Mouse (Mus musculus) midbrain, embryonic 16.5 days (tissue): ENCODE results near the gene Trappc4. TPM values are rescaled to one million over a fixed set of nuclear protein-coding genes. Genes with fewer than 3 reads are reported as not detected.
"Not testable (repeated sequence)": the region's sequence is repeated elsewhere in the genome, so short reads cannot be mapped to it uniquely, and the experiment has no call there.

Source experiments
- ATAC-seq: fragments of 200-750 bp; cut with Nextera tagmentation; 2 replicates; pipeline ENCODE4 v1.8.0; 2017; ENCODE audit warnings: moderate TSS enrichment
- H3K27ac ChIP-seq: fragments of 300-500 bp; sonication (generic); 2 replicates; pipeline ENCODE4 v1.5.1; 2014; ENCODE audit warnings: mild to moderate bottlenecking, low read length, mixed read lengths
- H3K27me3 ChIP-seq: fragments of 300-500 bp; sonication (generic); 2 replicates; pipeline ENCODE4 v1.6.1; 2014; ENCODE audit warnings: low read depth, low read length, mixed read lengths; ENCODE audit not compliant: control insufficient read depth, insufficient read depth
- H3K36me3 ChIP-seq: fragments of 300-500 bp; sonication (generic); 2 replicates; pipeline ENCODE4 v1.6.1; 2014; ENCODE audit warnings: mild to moderate bottlenecking, low read length, moderate library complexity, mixed read lengths; ENCODE audit not compliant: control insufficient read depth, insufficient read depth
- H3K4me1 ChIP-seq: fragments of 300-500 bp; sonication (generic); 2 replicates; pipeline ENCODE4 v1.6.1; 2014; ENCODE audit warnings: mild to moderate bottlenecking, low read length, mixed read lengths; ENCODE audit not compliant: control insufficient read depth, insufficient read depth
- H3K4me2 ChIP-seq: fragments of 300-500 bp; sonication (generic); 2 replicates; pipeline ENCODE4 v1.6.1; 2014; ENCODE audit warnings: mild to moderate bottlenecking, low read length, mixed read lengths
- H3K4me3 ChIP-seq: fragments of 300-500 bp; sonication (generic); 2 replicates; pipeline ENCODE4 v1.5.1; 2014; ENCODE audit warnings: low read depth, mild to moderate bottlenecking, low read length, moderate library complexity, mixed read lengths
- H3K9ac ChIP-seq: fragments of 300-500 bp; sonication (generic); 2 replicates; pipeline ENCODE4 v1.6.1; 2014; ENCODE audit warnings: low read depth, low read length, mixed read lengths
- H3K9me3 ChIP-seq: fragments of 300-500 bp; sonication (generic); replicated peaks from 2 replicates; pipeline ENCODE4 v1.6.1; 2014; ENCODE audit warnings: mild to moderate bottlenecking, low read length, mixed read lengths; ENCODE audit not compliant: control insufficient read depth, poor library complexity, severe bottlenecking
- WGBS: fragments of 180-500 bp; shearing (Covaris S2); extraction: QIAGEN DNeasy Blood & Tissue Kit; methylation state at CpG from one replicate; pipeline ENCODE4 v1.1.7; 2014; 5-methylcytosine and 5-hydroxymethylcytosine counted together
- polyA plus RNA-seq: library from polyadenylated mRNA; unstranded; fragments of >200 nt; fragmentation: Nextera tagmentation; extraction: Ambion mirVana; gene quantifications from 2 replicates; pipeline ENCODE4 v1.2.1, GENCODE M21; 2015

Trappc4 gene
- polyA plus RNA-seq, 1 experiment from 2014 or later = 330 TPM

DNA sequence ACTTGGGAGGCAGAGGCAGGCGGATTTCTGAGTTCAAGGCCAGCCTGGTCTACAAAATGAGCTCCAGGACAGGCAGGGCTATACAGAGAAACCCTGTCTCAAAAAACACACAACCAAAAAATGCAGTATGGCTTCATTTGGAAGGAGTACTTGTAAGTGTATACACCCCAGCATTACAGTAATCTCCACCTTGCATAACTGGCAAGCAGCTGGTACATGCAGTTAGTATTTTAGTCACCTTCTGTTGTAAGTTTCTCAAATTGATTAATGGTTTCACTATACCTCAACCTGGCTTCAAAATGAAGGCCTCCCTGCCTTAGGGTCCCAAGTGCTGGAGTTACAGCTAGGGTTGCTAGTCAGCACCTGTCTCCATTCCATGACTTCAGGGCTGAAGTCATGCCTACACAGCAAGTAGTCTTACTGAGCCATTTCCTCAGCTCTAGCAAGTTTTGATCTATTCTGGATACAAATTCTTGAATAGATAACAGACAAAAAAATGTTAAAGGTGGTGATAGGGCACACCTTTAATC is 4.3 kb upstream of the Trappc4 start:
- Histone ChIP-seq H3K9me3 (no peaks in the 10 kb centered on the region), H3K4me2 (no peak overlapping the region), H3K4me3 (no peak overlapping the region), H3K27me3 (no peaks in the 10 kb centered on the region), H3K4me1 (peaks cover 16% of the 10 kb centered on the region), H3K9ac (no peak overlapping the region), H3K36me3 (peaks cover 13% of the 10 kb centered on the region; the same call in 1 of the 2 replicates), H3K27ac (no peak overlapping the region)
- ATAC-seq = no peak
- 81% methylated on average over 1 of the region's 1 CpGs for WGBS

GRCm38 (mm10) chr9:44410647-44411336 is 3.4 kb upstream of the Trappc4 start:
- Histone ChIP-seq H3K9ac (no peak overlapping the region), H3K4me3 (no peak overlapping the region), H3K4me1 (peaks cover 15% of the 10 kb centered on the region), H3K9me3 (no peaks in the 10 kb centered on the region), H3K4me2 (no peak overlapping the region), H3K27ac (no peak overlapping the region), H3K27me3 (no peaks in the 10 kb centered on the region), H3K36me3 (peaks cover 13% of the 10 kb centered on the region; the same call in 1 of the 2 replicates)
- ATAC-seq = no peak
- 89% methylated on average over 2 of the region's 2 CpGs for WGBS

GRCm38 (mm10) chr9:44408693-44409092 is 1.3 kb upstream of the Trappc4 start:
- peaks cover 19% of the 10 kb centered on the region for H3K4me1 ChIP-seq
- WGBS = 83% methylated on average over 9 of the region's 9 CpGs
- not testable (repeated sequence) for H3K27ac ChIP-seq, ATAC-seq, H3K9me3 ChIP-seq, H3K27me3 ChIP-seq
- H3K36me3 ChIP-seq = peaks cover 31% of the 10 kb centered on the region
- H3K4me2 ChIP-seq = peak overlapping the region; percentile 71
- peak overlapping the region; percentile 79 for H3K4me3 ChIP-seq
- peak overlapping the region; percentile 84; the same call in 1 of the 2 replicates for H3K9ac ChIP-seq

DNA sequence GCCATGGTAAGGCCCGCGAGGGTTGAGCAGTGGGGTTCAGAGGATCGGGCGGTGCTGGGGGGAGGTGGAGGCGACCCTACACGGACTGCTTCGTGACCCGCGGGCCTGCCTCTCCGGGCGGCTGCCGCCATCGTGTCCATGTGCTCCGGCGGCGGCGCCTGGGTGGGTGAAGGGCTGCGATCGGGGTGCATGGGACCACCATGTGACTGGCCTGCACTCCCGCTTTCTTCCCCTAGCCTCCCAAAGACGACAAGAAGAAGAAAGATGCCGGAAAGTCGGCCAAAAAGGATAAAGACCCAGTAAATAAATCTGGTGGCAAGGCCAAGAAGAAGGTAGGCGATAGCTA is 325 bp upstream of the Trappc4 start:
- peaks cover 34% of the 10 kb centered on the region for H3K36me3 ChIP-seq
- WGBS = 0% methylated on average over 24 of the region's 24 CpGs
- H3K27me3 ChIP-seq = no peaks in the 10 kb centered on the region
- peaks cover 19% of the 10 kb centered on the region for H3K4me1 ChIP-seq
- peak overlapping the region; percentile 98 for H3K27ac ChIP-seq
- no peaks in the 10 kb centered on the region for H3K9me3 ChIP-seq
- peak overlapping the region; percentile 84 for H3K9ac ChIP-seq
- peak overlapping the region; percentile 71 for H3K4me2 ChIP-seq
- ATAC-seq = no peak; the same call in 1 of the 2 replicates
- peak overlapping the region; percentile 79 for H3K4me3 ChIP-seq

DNA sequence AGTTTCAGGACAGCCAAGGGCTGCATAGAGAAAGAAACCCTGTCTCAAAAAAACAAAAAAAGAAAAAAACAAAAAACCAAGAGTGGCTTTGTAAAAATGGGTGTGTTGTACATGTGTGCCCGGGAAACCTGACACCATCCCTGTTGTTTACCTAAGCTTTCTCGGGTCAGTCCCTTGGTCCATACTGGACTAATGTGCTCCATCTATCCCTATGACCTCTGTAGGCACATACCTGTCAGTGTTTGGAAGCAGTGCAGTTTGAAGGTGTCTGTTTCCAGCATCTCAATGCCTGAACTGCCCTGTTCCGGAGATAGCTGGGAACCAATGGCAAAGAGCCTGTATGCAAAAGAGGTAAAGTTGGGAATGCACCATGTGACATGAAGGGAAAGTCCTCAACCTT is 2.4 kb downstream of the Trappc4 start:
- 84% methylated on average over 3 of the region's 3 CpGs for WGBS
- no peaks in the 10 kb centered on the region for H3K27me3 ChIP-seq
- no peak for ATAC-seq
- no peak overlapping the region for H3K4me2 ChIP-seq
- no peaks in the 10 kb centered on the region for H3K9me3 ChIP-seq
- H3K27ac ChIP-seq = no peak overlapping the region
- peaks cover 19% of the 10 kb centered on the region for H3K4me1 ChIP-seq
- H3K36me3 ChIP-seq = peaks cover 43% of the 10 kb centered on the region
- H3K9ac ChIP-seq = no peak overlapping the region
- H3K4me3 ChIP-seq = no peak overlapping the region

GRCm38 (mm10) chr9:44401081-44401480 is 6.3 kb downstream of the Trappc4 start:
- Histone ChIP-seq H3K4me2 (no peak overlapping the region), H3K4me3 (no peak overlapping the region), H3K9me3 (no peaks in the 10 kb centered on the region), H3K27me3 (no peaks in the 10 kb centered on the region), H3K27ac (no peak overlapping the region), H3K36me3 (peaks cover 39% of the 10 kb centered on the region), H3K4me1 (peaks cover 27% of the 10 kb centered on the region), H3K9ac (no peak overlapping the region)
- WGBS = 86% methylated on average over 4 of the region's 4 CpGs
- ATAC-seq = no peak

- H3K9ac ChIP-seq = no peak overlapping the region
- H3K4me2 ChIP-seq = no peak overlapping the region
- no peak overlapping the region for H3K27ac ChIP-seq
- 97% methylated on average over 6 of the region's 6 CpGs for whole genome bisulfite sequencing
- peaks cover 18% of the 10 kb centered on the region for H3K4me1 ChIP-seq
- no peak overlapping the region for H3K4me3 ChIP-seq
- H3K36me3 ChIP-seq = peaks cover 31% of the 10 kb centered on the region
- H3K9me3 ChIP-seq = no peaks in the 10 kb centered on the region
- no peak for ATAC-seq
- H3K27me3 ChIP-seq = no peaks in the 10 kb centered on the region
Measured at GRCm38 (mm10) chr9:44399795-44400114, 7.6 kb downstream of the Trappc4 start.

GRCm38 (mm10) chr9:44399114-44399794 is 8.1 kb downstream of the Trappc4 start:
- peaks cover 27% of the 10 kb centered on the region for H3K36me3 ChIP-seq
- H3K9ac ChIP-seq = no peak overlapping the region
- H3K4me2 ChIP-seq = no peak overlapping the region
- H3K27me3 ChIP-seq = no peaks in the 10 kb centered on the region
- WGBS = 87% methylated on average over 13 of the region's 13 CpGs
- peaks cover 18% of the 10 kb centered on the region for H3K4me1 ChIP-seq
- no peak for ATAC-seq
- H3K27ac ChIP-seq = no peak overlapping the region
- H3K9me3 ChIP-seq = no peaks in the 10 kb centered on the region
- no peak overlapping the region for H3K4me3 ChIP-seq

DNA sequence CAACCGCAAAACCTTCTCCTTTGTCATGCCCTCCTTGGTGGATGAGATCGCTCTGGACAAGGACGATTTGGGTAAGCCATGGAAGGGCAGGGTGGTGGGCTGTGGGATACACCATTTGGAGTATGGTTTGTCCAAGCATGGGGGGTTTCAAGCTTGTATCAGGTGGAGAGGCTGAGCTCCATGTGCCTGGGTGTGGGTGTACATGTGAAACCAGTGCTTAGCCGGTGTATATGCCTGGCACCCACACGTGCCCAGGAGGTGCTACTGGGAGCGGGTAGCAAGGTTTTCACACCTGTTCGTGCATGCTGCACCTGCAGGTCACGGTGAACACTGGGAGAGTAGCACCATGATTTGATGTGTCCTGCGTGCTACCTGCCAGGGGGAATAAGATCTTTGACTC is 8.8 kb downstream of the Trappc4 start:
- H3K27me3 ChIP-seq = no peaks in the 10 kb centered on the region
- peaks cover 18% of the 10 kb centered on the region for H3K4me1 ChIP-seq
- H3K27ac ChIP-seq = no peak overlapping the region
- 82% methylated on average over 9 of the region's 9 CpGs for WGBS
- H3K9me3 ChIP-seq = no peaks in the 10 kb centered on the region
- peak overlapping the region; percentile 84; the same call in 1 of the 2 replicates for H3K4me2 ChIP-seq
- peaks cover 20% of the 10 kb centered on the region for H3K36me3 ChIP-seq
- ATAC-seq = no peak
- H3K4me3 ChIP-seq = no peak overlapping the region
- no peak overlapping the region for H3K9ac ChIP-seq
